Mouse (Mus musculus): ENCODE data around the gene Mcu.

The Mcu gene

DNA sequence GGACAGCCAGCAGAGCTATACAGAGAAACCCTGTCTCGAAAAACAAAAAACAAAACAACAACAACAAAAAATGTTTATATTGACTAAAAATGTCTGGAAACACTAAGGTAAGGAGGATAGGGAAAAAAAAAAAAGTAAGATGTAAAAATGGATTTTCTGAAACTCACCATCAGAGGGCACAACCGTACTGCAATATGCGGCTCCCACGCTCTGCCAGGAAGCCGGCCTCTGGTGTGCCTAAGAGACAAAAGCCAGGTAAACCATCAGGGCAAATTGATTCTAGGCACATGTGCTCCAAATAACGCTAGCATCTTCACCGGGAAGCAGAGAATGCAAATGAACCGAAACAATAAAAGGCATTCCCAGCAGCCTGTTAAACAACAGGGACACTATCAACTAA, 125.6 kb downstream of the Mcu start:
- peak; percentile 50 for DNase-seq (ENCODE audit: low read depth)

DNA sequence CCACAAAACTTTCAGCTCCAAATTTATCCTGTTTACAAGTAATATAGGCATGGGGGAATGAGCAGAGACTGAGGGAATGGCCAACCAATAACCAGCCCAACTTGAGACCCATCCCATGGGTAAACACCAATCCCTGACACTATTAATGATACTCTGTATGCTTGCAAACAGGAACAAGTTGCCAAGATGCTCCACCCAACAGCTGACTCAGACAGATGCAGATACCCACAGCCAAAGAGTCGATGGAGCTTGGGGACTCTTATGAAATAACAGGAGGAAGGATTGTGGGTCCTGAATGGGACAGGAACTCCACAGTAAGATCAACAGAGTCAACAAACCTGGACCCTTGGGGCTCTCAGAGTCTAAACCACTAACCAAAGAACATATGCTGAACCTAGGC, 127.1 kb downstream of the Mcu start:
- DNase-seq (ENCODE audit: low read depth), result peak; percentile 22

- DNase-seq (ENCODE audit: low read depth), result no peak
These were observed 129.1 kb downstream of the Mcu start for GRCm38 (mm10) chr10:59487351-59487750.

GRCm38 (mm10) chr10:59484318-59484717, 132.2 kb downstream of the Mcu start:
- no peak for DNase-seq (ENCODE audit: low read depth)

GRCm38 (mm10) chr10:59481381-59481780, 135.1 kb downstream of the Mcu start:
- DNase-seq (ENCODE audit: low read depth), result no peak

GRCm38 (mm10) chr10:59470451-59470850, 146.0 kb downstream of the Mcu start:
- no peak for DNase-seq (ENCODE audit: low read depth)

- no peak for DNase-seq (ENCODE audit: low read depth)
These were observed 149.2 kb downstream of the Mcu start for GRCm38 (mm10) chr10:59467297-59467696.

GRCm38 (mm10) chr10:59466626-59467025, 149.9 kb downstream of the Mcu start:
- DNase-seq (ENCODE audit: low read depth), result no peak

- DNase-seq (ENCODE audit: low read depth), result no peak
These were observed 150.9 kb downstream of the Mcu start for GRCm38 (mm10) chr10:59465546-59465945.

DNA sequence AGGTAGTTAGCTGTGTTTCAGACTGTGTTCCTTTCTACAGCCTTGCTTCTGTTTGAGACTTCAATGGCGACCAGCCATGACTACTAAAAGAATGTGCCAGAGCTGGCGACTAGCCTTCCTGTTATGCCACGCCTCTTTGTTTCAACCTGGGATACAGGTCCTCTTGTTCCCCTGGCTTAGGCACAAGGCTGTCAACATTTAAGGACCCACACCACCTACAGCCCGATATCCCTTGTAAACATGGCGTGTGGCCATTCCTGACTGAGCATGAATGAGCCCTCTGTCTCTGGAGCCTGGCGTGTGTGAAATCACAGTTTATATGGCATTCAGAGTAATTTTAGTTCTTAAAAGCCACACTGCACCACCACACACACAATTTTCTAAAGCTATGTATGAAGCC, 154.2 kb downstream of the Mcu start:
- no peak for DNase-seq (ENCODE audit: low read depth)

GRCm38 (mm10) chr10:59459767-59460166, 156.7 kb downstream of the Mcu start:
- DNase-seq (ENCODE audit: low read depth), result no peak

- no peak for DNase-seq (ENCODE audit: low read depth)
These were observed 161.9 kb downstream of the Mcu start for GRCm38 (mm10) chr10:59454631-59455030.

GRCm38 (mm10) chr10:59451839-59452238, 164.7 kb downstream of the Mcu start:
- peak; percentile 76 for DNase-seq (ENCODE audit: low read depth)

GRCm38 (mm10) chr10:59447546-59447945, 168.9 kb downstream of the Mcu start:
- no peak for DNase-seq (ENCODE audit: low read depth)

GRCm38 (mm10) chr10:59446911-59447437, 169.5 kb downstream of the Mcu start:
- DNase-seq (ENCODE audit: low read depth), result peak; percentile 48

DNA sequence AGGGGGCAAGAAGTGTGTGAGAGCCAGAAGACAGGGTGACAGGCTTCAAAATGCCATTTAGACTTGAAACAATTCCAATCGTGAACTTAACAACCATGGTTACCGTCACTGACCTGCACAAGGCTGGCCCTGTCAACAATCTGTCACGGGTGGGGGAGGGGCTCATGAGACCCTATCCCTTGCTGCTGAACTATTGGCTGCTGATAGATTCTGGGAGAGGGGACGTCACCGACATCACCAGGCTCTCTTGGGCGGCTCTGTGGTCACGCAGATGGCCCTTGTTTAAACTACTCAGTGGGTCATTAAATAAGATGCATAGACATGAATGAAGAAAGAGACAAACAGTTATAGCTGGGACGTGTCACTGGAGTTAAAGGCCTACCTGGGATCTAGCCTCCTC, 171.9 kb downstream of the Mcu start:
- DNase-seq (ENCODE audit: low read depth), result no peak

- DNase-seq (ENCODE audit: low read depth), result peak; percentile 77
These were observed 172.4 kb downstream of the Mcu start for GRCm38 (mm10) chr10:59444106-59444505.

DNA sequence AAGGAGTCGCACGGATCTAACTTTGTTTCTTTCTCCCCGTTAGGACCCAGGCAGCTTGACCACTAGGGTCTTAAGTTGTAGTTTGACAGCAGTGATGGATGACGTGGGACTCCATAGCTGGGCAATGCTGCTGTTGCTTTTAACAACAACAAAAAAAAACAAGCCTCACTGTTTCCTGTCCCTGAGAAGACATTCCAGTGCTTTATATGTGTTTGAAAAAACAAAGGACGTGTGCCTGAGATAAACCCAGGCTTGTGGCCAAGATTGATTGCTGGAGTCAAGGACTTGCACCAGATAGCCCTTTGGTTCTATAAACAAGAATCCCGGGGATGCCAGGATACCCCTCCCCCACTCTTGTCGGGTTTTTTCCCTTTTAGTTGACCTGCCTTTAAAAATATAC, 173.3 kb downstream of the Mcu start:
- no peak for DNase-seq (ENCODE audit: low read depth)

DNA sequence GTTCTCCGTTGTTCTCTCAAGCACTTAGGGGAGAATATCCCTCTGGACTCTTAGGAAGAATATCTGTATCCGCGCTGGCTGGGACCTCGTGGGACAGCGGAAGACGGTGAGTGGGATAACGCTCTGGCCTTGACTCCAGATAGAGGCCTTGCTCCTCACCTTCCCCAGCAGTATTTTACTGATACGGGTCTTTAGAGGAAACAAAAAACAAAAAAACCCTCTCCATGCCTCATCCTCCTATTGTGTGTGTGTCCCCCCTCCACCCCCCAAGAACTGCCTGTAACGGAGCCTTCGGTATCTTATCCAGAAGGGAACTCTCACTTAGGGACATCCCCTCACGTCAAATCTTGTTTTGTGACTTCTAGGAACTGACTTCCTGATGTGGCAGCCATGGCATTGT, 174.8 kb downstream of the Mcu start, which contains the start of gene Oit3:
Gene Oit3 (minus strand): TSS at position 44 of the 400 bp plus-strand sequence.
- no peak for DNase-seq (ENCODE audit: low read depth)

DNA sequence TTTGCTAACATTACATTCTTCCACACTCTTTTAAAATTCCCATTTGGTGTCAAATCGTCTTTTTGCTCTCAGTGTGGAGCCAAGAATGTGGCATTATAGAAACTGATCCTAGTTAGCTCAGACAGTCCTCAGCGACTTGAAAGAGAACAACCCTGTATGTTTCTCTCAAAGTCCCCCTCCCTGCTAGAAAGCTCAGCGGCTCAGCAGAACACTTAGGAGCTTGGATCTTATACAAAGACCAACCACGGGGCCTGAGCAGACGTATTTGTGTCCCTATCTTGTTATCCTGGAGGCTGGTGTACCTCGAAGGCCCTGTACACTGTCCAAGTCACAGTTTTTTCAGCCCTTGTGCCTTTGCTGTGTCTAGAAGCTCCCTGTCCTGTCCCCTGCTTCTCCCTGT, 176.3 kb downstream of the Mcu start:
- no peak for DNase-seq (ENCODE audit: low read depth)

DNA sequence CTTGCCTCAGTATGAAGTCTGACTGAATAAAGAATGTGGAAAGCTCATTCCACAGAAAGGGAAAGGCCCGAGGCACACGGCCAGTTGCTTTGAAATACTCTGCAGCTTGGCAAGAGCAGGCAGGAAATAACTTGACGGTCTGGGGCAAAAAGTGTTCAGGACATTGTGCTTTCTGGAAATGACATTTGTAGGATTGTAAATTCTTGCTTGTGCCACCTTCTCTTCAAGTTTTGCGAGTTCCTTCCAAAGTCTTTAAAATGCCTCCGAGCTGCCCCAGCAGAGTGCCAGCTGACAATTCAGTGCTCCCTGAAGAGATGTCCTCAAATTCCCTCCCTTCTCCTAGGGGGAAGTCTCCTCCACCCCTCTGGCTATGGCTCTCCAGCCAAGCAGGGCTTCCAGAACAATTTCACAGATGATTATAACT, 177.0 kb downstream of the Mcu start:
- DNase-seq (ENCODE audit: low read depth), result no peak

GRCm38 (mm10) chr10:59438651-59439050, 177.8 kb downstream of the Mcu start:
- DNase-seq (ENCODE audit: low read depth), result no peak

GRCm38 (mm10) chr10:59435746-59436145, 180.7 kb downstream of the Mcu start:
- DNase-seq (ENCODE audit: low read depth), result no peak

GRCm38 (mm10) chr10:59430701-59431218, 185.7 kb downstream of the Mcu start:
- DNase-seq (ENCODE audit: low read depth), result peak; percentile 98

Measured in 416B (cell line).